Mouse (Mus musculus) ES-Bruce4 (cell line): Measurements from ENCODE around the gene Sdhaf4. TPM values are rescaled to one million over a fixed set of nuclear protein-coding genes. Genes with fewer than 3 reads are reported as not detected.

Experiments used
- H3K27ac ChIP-seq: 2 replicates; pipeline ENCODE4 v1.5.1; 2012; ENCODE audit warnings: low read length, inconsistent platforms; ENCODE audit not compliant: insufficient read depth
- H3K27me3 ChIP-seq: 2 replicates; pipeline ENCODE4 v1.6.1; 2012; ENCODE audit warnings: mild to moderate bottlenecking, low read length, inconsistent platforms; ENCODE audit not compliant: control insufficient read depth, poor library complexity, insufficient read depth, severe bottlenecking
- H3K36me3 ChIP-seq: 2 replicates; pipeline ENCODE4 v1.6.1; 2012; ENCODE audit warnings: inconsistent platforms, mild to moderate bottlenecking, low read length, moderate library complexity; ENCODE audit not compliant: control insufficient read depth, poor library complexity, insufficient read depth, severe bottlenecking
- H3K4me1 ChIP-seq: one replicate; pipeline ENCODE4 v1.8.1; 2011; ENCODE audit warnings: low read length; ENCODE audit not compliant: control insufficient read depth, insufficient read depth
- H3K4me3 ChIP-seq: 2 replicates; pipeline ENCODE4 v1.5.1; 2011; ENCODE audit warnings: low read depth, mild to moderate bottlenecking, low read length
- H3K9ac ChIP-seq: 2 replicates; pipeline ENCODE4 v1.6.1; 2012; ENCODE audit warnings: low read depth, mild to moderate bottlenecking, inconsistent platforms; ENCODE audit not compliant: poor library complexity, severe bottlenecking
- H3K9me3 ChIP-seq: replicated peaks from 2 replicates; pipeline ENCODE4 v1.6.1; 2012; ENCODE audit warnings: mild to moderate bottlenecking, low read length, inconsistent platforms; ENCODE audit not compliant: control insufficient read depth, poor library complexity, insufficient read depth, severe bottlenecking
- CTCF ChIP-seq: IDR thresholded peaks from one replicate; pipeline ENCODE4 v1.8.1; 2011; ENCODE audit warnings: low read depth, low read length
- EP300 ChIP-seq: IDR thresholded peaks from 2 replicates; pipeline ENCODE4 v1.6.1; 2011; ENCODE audit warnings: low read depth, low read length; ENCODE audit not compliant: insufficient read depth
- POLR2A ChIP-seq: IDR thresholded peaks from one replicate; pipeline ENCODE4 v1.8.1; 2011; ENCODE audit warnings: low read length; ENCODE audit not compliant: insufficient read depth
- polyA plus RNA-seq: library from polyadenylated mRNA; stranded (reverse); fragments of >200 nt; gene quantifications from 2 replicates; pipeline ENCODE4 v1.2.4, GENCODE M21; 2011; ENCODE audit warnings: low read depth; ENCODE audit not compliant: missing spikeins, insufficient read depth, insufficient read length

The Sdhaf4 gene
- polyA plus RNA-seq, 1 experiment: 28.2 TPM

- Histone ChIP-seq H3K27ac (no peak overlapping the region), H3K4me3 (no peak overlapping the region), H3K9me3 (0 out of 2 replicates have a peak, but pooled peaks cover 3% of the 10 kb centered on the region), H3K4me1 (peaks cover 8% of the 10 kb centered on the region), H3K36me3 (no peaks in the 10 kb centered on the region), H3K27me3 (no peaks in the 10 kb centered on the region), H3K9ac (no peak overlapping the region)
- TF ChIP-seq CTCF (no peak), POLR2A (no peak), EP300 (no peak)
These were observed 39.2 kb downstream of the Sdhaf4 start for GRCm38 (mm10) chr1:23966226-23966625.

GRCm38 (mm10) chr1:23959415-23959732 is 46.1 kb downstream of the Sdhaf4 start:
- Histone ChIP-seq H3K27me3 (no peaks in the 10 kb centered on the region), H3K4me1 (no peaks in the 10 kb centered on the region), H3K4me3 (peak overlapping the region; percentile 71), H3K9ac (0 out of 2 replicates have a peak overlapping the region, but pooled peaks have one; percentile 54), H3K9me3 (no peaks in the 10 kb centered on the region), H3K36me3 (no peaks in the 10 kb centered on the region), H3K27ac (no peak overlapping the region)
- TF ChIP-seq EP300 (no peak), POLR2A (no peak), CTCF (peak; percentile 6)

DNA sequence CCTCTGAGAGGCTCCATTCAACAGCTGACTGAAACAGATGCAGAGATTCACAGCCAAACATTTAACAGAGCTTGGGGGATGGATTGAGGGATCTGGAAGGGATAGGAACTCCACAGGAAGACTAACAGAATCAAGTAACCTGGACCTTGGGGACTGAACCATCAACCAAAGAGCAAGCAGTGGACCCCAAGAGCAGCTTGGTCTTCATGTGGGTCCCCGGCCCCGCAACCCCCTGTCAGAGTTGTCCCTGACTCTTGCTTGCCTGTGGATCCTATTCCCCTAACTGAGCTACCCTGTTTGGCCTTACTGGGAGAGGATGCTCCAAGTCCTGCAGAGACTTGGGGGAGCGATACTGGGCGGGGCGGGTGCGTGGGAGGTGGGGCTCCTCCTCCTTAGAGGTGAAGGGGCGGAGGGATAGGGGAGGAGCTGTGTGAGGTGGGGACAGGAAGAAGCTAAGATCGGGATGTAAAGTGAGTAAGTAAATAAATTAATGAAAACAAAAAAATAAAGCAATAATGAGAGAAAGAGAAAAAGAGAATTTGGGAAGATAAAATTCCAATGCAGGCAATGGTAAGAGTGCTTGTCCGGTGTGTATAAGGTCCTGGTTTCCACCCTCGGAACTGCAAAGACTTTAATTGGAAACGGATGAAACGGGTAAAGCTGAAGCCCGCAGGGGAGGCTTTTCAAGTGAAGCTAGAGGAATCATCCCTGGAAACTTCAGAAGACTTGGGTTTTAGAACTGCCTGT is 46.6 kb downstream of the Sdhaf4 start:
- H3K27me3 ChIP-seq: no peaks in the 10 kb centered on the region
- no peaks in the 10 kb centered on the region for H3K9me3 ChIP-seq
- 0 out of 2 replicates have a peak overlapping the region, but pooled peaks have one; percentile 54 for H3K9ac ChIP-seq
- TF ChIP-seq POLR2A: no peak
- no peak for TF ChIP-seq EP300
- peak overlapping the region; percentile 71 for H3K4me3 ChIP-seq
- no peaks in the 10 kb centered on the region for H3K36me3 ChIP-seq
- H3K27ac ChIP-seq: no peak overlapping the region
- no peaks in the 10 kb centered on the region for H3K4me1 ChIP-seq

DNA sequence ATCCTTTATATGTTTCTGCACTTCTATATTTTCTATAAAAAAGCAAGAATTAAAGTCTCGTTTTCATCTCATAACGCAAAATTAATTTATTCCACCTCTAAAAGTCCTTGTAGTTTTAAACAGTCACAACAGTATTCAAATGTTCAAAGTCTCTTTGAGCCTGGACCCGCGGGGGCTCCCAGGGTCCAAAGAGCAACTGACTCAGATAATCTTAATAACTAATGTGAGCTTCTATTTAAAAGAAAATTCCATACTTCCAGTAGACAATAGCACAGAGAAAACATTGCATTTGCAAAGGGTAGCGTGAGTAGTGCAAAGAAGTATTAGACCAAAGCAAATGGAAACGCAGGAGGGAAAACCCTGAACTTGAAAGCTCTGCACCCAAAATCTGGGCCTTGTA is 47.4 kb downstream of the Sdhaf4 start:
- H3K9me3 ChIP-seq: no peaks in the 10 kb centered on the region
- H3K4me3 ChIP-seq: no peak overlapping the region
- no peak for TF ChIP-seq EP300
- no peak for TF ChIP-seq POLR2A
- no peak for TF ChIP-seq CTCF
- H3K9ac ChIP-seq: no peak overlapping the region
- H3K27me3 ChIP-seq: no peaks in the 10 kb centered on the region
- no peak overlapping the region for H3K27ac ChIP-seq
- no peaks in the 10 kb centered on the region for H3K36me3 ChIP-seq
- H3K4me1 ChIP-seq: no peaks in the 10 kb centered on the region

GRCm38 (mm10) chr1:23955539-23955938 is 49.9 kb downstream of the Sdhaf4 start:
- TF ChIP-seq CTCF (no peak), POLR2A (no peak), EP300 (no peak)

DNA sequence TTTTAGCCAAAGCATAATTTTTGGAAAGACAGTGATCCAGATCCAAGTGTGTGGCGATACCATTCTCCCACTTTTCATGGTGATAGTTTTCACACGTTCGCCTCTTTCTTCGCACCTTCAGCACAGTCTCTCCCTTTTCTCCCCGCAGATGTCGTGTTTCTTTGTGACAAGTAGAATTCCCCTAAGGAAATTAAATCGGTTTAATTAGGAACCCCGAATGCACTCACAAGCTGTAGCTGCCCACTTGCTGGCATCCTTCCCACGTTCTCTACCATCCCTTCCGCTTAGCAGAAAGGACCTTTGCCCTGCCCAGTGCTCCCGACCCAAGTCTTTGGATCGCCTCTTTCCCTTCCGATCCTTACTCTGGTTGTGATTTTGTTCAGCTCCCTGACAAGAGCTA is 51.5 kb downstream of the Sdhaf4 start:
- TF ChIP-seq POLR2A (no peak), CTCF (no peak), EP300 (no peak)
- no peaks in the 10 kb centered on the region for H3K4me1 ChIP-seq
- H3K9me3 ChIP-seq: no peaks in the 10 kb centered on the region
- no peak overlapping the region for H3K4me3 ChIP-seq
- no peaks in the 10 kb centered on the region for H3K36me3 ChIP-seq
- H3K27me3 ChIP-seq: no peaks in the 10 kb centered on the region
- H3K9ac ChIP-seq: no peak overlapping the region
- no peak overlapping the region for H3K27ac ChIP-seq

More at GRCm38 (mm10) chr1:23955539-23955938, 49.9 kb downstream of the Sdhaf4 start:
- Histone ChIP-seq H3K4me3 (no peak overlapping the region), H3K9me3 (no peaks in the 10 kb centered on the region), H3K27me3 (no peaks in the 10 kb centered on the region), H3K4me1 (no peaks in the 10 kb centered on the region), H3K36me3 (no peaks in the 10 kb centered on the region), H3K9ac (no peak overlapping the region), H3K27ac (no peak overlapping the region)
